Mouse (Mus musculus) heart, embryonic 14.5 days (tissue): Measurements from ENCODE around the gene Tmem268. TPM values are rescaled to one million over a fixed set of nuclear protein-coding genes. Genes with fewer than 3 reads are reported as not detected.

Experiments used
- ATAC-seq: fragments of 200-750 bp; cut with Nextera tagmentation; 2 replicates; pipeline ENCODE4 v1.8.0; 2017; ENCODE audit warnings: low read depth, moderate TSS enrichment; ENCODE audit not compliant: insufficient number of reproducible peaks, insufficient read depth, low FRiP score
- H3K27ac ChIP-seq, 2 experiments: fragments of 200-500 bp in 1 of 2; fragments of 300-500 bp in 1 of 2; sonication (generic) in 1 of 2; replicated peaks in 1 of 2; 2 replicates each; pipeline ENCODE4 v1.5.1; 2012 to 2014; ENCODE audit warnings: low read depth in 2 of 2, low read length in 2 of 2, control low read depth in 1 of 2, mild to moderate bottlenecking in 1 of 2, mixed read lengths in 1 of 2; ENCODE audit not compliant: control insufficient read depth in 1 of 2, insufficient read depth in 1 of 2
- H3K27me3 ChIP-seq: fragments of 300-500 bp; sonication (generic); 2 replicates; pipeline ENCODE4 v1.6.1; 2014; ENCODE audit warnings: mild to moderate bottlenecking, low read length, control low read depth; ENCODE audit not compliant: control insufficient read depth, insufficient read depth
- H3K36me3 ChIP-seq: fragments of 300-500 bp; sonication (generic); 2 replicates; pipeline ENCODE4 v1.6.1; 2014; ENCODE audit warnings: mild to moderate bottlenecking, control low read depth, low read length, mixed read lengths; ENCODE audit not compliant: control insufficient read depth, insufficient read depth
- H3K4me1 ChIP-seq, 2 experiments: fragments of 200-500 bp in 1 of 2; fragments of 300-500 bp in 1 of 2; sonication (generic) in 1 of 2; 2 replicates each; pipeline ENCODE4 v1.6.1; 2012 to 2014; ENCODE audit warnings: low read length in 2 of 2, control low read depth in 1 of 2, mixed read lengths in 1 of 2; ENCODE audit not compliant: control insufficient read depth in 2 of 2, insufficient read depth in 2 of 2
- H3K4me2 ChIP-seq: fragments of 300-500 bp; sonication (generic); 2 replicates; pipeline ENCODE4 v1.6.1; 2014; ENCODE audit warnings: mild to moderate bottlenecking, low read length
- H3K4me3 ChIP-seq, 2 experiments: fragments of 200-500 bp in 1 of 2; fragments of 300-500 bp in 1 of 2; sonication (generic) in 1 of 2; 2 replicates each; pipeline ENCODE4 v1.5.1; 2012 to 2014; ENCODE audit warnings: low read length in 2 of 2, mild to moderate bottlenecking in 2 of 2, control low read depth in 1 of 2, low read depth in 1 of 2, moderate library complexity in 1 of 2; ENCODE audit not compliant: control insufficient read depth in 1 of 2, insufficient read depth in 1 of 2
- H3K9ac ChIP-seq: fragments of 300-500 bp; sonication (generic); 2 replicates; pipeline ENCODE4 v1.6.1; 2014; ENCODE audit warnings: mild to moderate bottlenecking, low read length
- H3K9me3 ChIP-seq: fragments of 300-500 bp; sonication (generic); 2 replicates; pipeline ENCODE4 v1.6.1; 2016; ENCODE audit warnings: low read length, control low read depth; ENCODE audit not compliant: control insufficient read depth
- WGBS: fragments of 180-500 bp; shearing (Covaris S2); extraction: QIAGEN DNeasy Blood & Tissue Kit; methylation state at CpG from one replicate; pipeline ENCODE4 v1.1.7; 2014; 5-methylcytosine and 5-hydroxymethylcytosine counted together
- polyA plus RNA-seq: library from polyadenylated mRNA; unstranded; fragments of >200 nt; fragmentation: Nextera tagmentation; extraction: Ambion mirVana; gene quantifications from 2 replicates; pipeline ENCODE4 v1.2.1, GENCODE M21; 2014

Gene Tmem268
- polyA plus RNA-seq, 1 experiment from 2014 or later: 5.6 TPM

DNA sequence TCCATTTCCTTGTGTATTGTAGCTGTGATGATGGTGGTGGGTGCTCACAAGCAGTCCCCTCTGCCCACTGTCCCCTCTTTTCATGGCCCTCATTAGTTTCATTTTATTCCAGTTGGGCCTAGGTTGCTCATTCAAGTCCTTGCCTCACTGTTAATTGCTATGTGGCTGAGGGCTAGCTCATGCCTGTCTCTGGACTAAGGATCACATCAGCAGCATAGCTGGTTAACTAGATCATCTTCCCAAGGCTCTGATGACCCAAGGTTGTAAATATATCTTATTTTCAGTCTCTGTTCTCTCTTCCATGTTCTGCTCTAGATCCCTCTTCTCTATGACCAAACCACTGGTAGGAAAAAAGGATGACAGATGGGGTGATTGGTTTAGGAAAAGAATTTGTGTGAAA, 42.7 kb downstream of the Tmem268 start:
- H3K4me3 ChIP-seq: no peak overlapping the region
- no peak overlapping the region for H3K4me2 ChIP-seq
- H3K27ac ChIP-seq: no peak overlapping the region
- H3K36me3 ChIP-seq: no peaks in the 10 kb centered on the region
- H3K4me1 ChIP-seq: peaks cover 0 to 9% of the 10 kb centered on the region in 2 experiments; a peak in 3 of 4 replicates
- H3K27me3 ChIP-seq: no peaks in the 10 kb centered on the region
- H3K9ac ChIP-seq: no peak overlapping the region
- no peak for ATAC-seq
- H3K9me3 ChIP-seq: no peaks in the 10 kb centered on the region; the same call in 1 of the 2 replicates

DNA sequence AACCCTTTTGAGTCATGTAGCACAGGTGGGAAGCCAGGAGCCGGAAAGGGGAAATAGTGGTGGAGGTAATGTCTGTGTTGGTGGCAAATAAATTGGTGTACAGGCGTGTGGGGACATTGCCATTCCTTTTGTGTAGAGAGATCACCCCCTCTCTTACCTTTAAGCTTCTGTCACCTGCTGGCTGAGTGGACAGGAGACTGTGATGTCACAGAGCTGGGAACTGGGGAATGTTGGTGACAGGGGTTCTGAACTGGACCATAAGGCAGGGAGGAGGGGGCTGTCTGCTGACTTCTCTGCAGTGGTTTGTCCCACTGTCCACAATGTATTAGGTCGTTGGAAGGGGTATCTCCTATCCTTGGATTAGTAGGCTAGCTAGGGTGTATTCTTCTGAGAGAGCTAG, 46.4 kb downstream of the Tmem268 start, which contains the start of gene Gm11213:
Gene Gm11213 (minus strand): TSS at position 317 of the 400 bp plus-strand sequence.
- H3K4me2 ChIP-seq: no peak within 1 kb of the TSS
- peak within 1 kb of the TSS; percentile 54 to 70 for H3K27ac ChIP-seq
- ATAC-seq: no peak
- no peak within 1 kb of the TSS for H3K9ac ChIP-seq
- no peaks in the 10 kb centered on the region for H3K27me3 ChIP-seq
- 67% methylated on average over 3 of the region's 3 CpGs for WGBS
- H3K36me3 ChIP-seq: no peaks in the 10 kb centered on the region
- no peak within 1 kb of the TSS for H3K4me3 ChIP-seq
- H3K4me1 ChIP-seq: peaks cover 0 to 9% of the 10 kb centered on the region in 2 experiments; a peak in 3 of 4 replicates
- no peaks in the 10 kb centered on the region for H3K9me3 ChIP-seq

DNA sequence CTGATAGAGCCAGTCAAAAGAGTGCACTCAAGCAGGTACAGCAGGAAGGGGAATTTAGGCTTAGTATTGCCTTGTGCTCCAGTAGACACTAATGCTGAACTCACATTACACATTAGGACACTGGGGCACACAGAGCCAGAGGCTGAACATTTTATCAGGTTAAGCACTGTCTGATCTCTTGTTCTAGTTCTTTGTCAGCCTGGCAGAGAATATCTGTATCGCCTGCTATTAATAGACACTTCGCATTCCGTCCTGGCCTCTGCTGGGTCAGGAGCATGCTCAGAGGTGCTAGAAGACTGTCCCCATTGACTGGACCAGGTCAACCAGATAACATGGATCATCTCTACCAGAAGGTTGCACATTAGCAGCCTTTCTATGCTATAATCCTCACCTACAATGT, 47.0 kb downstream of the Tmem268 start:
- Histone ChIP-seq H3K9me3 (no peaks in the 10 kb centered on the region), H3K4me3 (no peak overlapping the region), H3K36me3 (no peaks in the 10 kb centered on the region), H3K4me2 (no peak overlapping the region), H3K9ac (no peak overlapping the region), H3K27me3 (no peaks in the 10 kb centered on the region), H3K27ac (peak overlapping the region; percentile 54 to 70), H3K4me1 (peaks cover 0 to 9% of the 10 kb centered on the region in 2 experiments; a peak in 3 of 4 replicates)
- 38% methylated on average over 3 of the region's 3 CpGs for whole genome bisulfite sequencing
- ATAC-seq: peak; percentile 56

DNA sequence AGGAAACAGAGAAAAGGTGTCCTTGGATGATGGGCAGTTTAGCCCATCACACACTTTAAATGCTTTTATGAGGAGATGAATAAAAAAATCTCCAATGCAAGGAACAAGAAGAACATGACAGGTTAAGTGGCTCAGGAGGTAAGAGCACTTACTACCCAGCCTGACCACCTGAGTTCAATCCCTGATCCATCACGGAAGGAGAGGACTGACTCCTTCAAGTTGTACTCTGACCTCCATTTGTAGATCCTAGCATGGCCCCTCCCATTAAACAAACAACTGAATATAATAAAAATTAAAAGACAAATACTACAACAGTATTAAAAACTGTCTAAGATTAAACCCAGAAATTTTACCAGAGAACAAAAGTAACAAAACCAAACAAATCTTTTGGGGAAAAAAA, 47.4 kb downstream of the Tmem268 start:
- 72% methylated on average over 1 of the region's 1 CpGs for WGBS
- ATAC-seq: no peak
- Histone ChIP-seq H3K27ac (peak overlapping the region; percentile 9 to 70; a peak in 1 of 4 replicates), H3K9ac (no peak overlapping the region), H3K27me3 (no peaks in the 10 kb centered on the region), H3K4me1 (peaks cover 0 to 9% of the 10 kb centered on the region in 2 experiments; a peak in 3 of 4 replicates), H3K4me3 (no peak overlapping the region), H3K9me3 (no peaks in the 10 kb centered on the region), H3K36me3 (no peaks in the 10 kb centered on the region), H3K4me2 (no peak overlapping the region)

DNA sequence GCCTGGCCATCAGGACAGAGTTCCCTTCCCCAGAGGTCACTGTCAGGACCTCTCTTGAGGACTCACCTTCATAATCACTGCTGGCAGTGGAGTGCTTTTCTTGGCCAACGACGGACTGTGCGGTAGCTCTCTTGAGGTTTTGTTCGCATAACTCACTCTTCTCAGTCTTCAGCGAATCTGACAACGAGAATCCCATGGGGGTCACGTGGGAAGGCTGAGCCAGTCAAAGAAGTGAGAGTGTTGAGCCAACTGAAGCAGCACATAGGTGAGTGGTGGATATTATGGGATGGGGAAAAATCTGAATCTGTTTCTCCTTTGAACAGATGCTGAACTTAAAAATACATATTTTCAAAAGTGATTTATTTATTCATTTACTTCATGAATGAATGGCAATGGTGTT, 49.8 kb downstream of the Tmem268 start:
- H3K36me3 ChIP-seq: no peaks in the 10 kb centered on the region
- H3K4me2 ChIP-seq: no peak overlapping the region
- H3K9me3 ChIP-seq: no peaks in the 10 kb centered on the region
- no peaks in the 10 kb centered on the region for H3K27me3 ChIP-seq
- no peak overlapping the region for H3K9ac ChIP-seq
- no peak overlapping the region for H3K27ac ChIP-seq
- peaks cover 0 to 9% of the 10 kb centered on the region in 2 experiments; a peak in 3 of 4 replicates for H3K4me1 ChIP-seq
- ATAC-seq: no peak
- H3K4me3 ChIP-seq: no peak overlapping the region
- 74% methylated on average over 7 of the region's 7 CpGs for WGBS

DNA sequence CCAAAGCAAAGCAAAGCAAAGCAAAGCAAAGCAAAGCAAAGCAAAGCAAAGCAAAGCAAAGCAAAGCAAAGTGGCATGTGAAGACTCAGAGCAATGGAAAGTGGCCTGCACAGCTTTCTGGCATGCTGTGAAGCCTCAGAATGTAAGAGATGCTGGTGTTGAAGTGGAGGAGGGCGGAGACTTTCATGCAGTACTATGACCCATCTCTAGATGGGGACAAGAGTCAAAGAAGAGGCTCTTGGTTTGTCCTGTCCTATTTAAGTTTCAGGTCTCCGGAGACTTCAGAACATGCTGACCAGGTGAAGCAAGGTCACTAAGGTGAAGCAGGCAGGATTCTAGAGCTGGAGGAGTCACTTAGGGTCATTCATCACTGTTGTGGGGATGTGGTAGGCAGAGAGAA, 63.3 kb downstream of the Tmem268 start:
- WGBS: 74% methylated on average over 2 of the region's 2 CpGs
- Histone ChIP-seq H3K4me1 (no peaks in the 10 kb centered on the region), H3K9me3 (no peaks in the 10 kb centered on the region), H3K4me2 (no peak overlapping the region), H3K27ac (no peak overlapping the region), H3K4me3 (no peak overlapping the region), H3K9ac (no peak overlapping the region), H3K27me3 (no peaks in the 10 kb centered on the region), H3K36me3 (no peaks in the 10 kb centered on the region)
- no peak for ATAC-seq

DNA sequence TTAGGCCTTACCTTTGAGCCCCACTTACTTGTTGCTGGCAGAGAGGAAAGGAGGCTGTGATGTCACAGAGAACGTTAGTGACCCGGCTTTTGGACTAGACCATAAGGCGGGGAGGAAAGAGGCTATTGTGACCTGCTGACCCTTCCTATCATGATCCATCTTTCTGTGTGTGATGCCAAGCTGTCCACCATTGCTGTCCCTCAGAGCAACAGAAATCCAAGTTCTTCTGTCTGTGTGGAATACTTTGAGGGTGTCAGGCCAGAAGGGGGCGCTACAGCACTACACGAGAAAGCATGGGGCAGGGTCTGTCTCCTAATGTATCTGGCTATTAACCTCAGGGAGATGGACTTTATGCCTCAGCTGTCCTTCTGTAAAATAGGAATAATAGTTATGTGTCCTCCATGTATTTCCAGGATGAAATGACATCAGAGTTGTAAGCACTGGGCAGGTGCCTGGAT, 63.8 kb downstream of the Tmem268 start, which contains the start of gene Tex48:
Gene Tex48 (minus strand): TSS at position 51 of the 458 bp plus-strand sequence.
- no peaks in the 10 kb centered on the region for H3K4me1 ChIP-seq
- H3K27ac ChIP-seq: no peak within 1 kb of the TSS
- no peaks in the 10 kb centered on the region for H3K27me3 ChIP-seq
- no peak within 1 kb of the TSS for H3K4me2 ChIP-seq
- H3K9me3 ChIP-seq: no peaks in the 10 kb centered on the region
- H3K9ac ChIP-seq: no peak within 1 kb of the TSS
- H3K36me3 ChIP-seq: no peaks in the 10 kb centered on the region
- H3K4me3 ChIP-seq: no peak within 1 kb of the TSS
- 57% methylated on average over 5 of the region's 5 CpGs for WGBS
- no peak for ATAC-seq

DNA sequence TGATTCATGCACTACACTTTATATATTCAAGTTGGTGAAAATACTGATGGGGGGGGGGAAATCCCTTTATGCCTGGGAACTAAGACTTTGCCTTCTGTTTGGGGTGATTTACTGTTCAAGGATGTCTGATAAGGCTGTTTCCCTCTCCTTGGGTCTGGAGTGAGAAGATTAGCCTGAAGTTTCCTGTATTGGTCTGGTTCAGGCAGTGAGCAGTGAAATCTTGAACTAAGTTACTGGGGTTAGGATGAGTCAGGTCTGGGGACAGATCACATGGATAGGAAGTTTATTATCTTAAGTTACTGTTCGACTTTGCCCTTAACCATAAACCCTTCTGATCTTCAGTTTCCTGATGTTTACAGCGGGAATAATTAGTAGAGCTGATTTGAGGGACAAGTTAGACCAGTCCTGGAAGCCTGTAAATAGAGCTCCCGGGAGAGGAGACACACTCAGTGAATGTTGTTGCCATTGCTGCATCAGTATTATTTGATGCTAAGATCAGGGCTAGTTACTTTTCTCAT, 67.0 kb downstream of the Tmem268 start:
- H3K4me2 ChIP-seq: no peak overlapping the region
- no peak overlapping the region for H3K9ac ChIP-seq
- H3K4me1 ChIP-seq: no peaks in the 10 kb centered on the region
- no peaks in the 10 kb centered on the region for H3K36me3 ChIP-seq
- H3K27ac ChIP-seq: no peak overlapping the region
- H3K4me3 ChIP-seq: no peak overlapping the region
- H3K9me3 ChIP-seq: no peaks in the 10 kb centered on the region
- ATAC-seq: no peak
- H3K27me3 ChIP-seq: no peaks in the 10 kb centered on the region
- WGBS: 49% methylated on average over 3 of the region's 3 CpGs
